Mouse (Mus musculus): Measurements from ENCODE around the gene Rbfox2. TPM values are rescaled to one million over a fixed set of nuclear protein-coding genes. Genes with fewer than 3 reads are reported as not detected.

Rbfox2 gene
- total RNA-seq, 2 experiments from 2014 or later: 44.2 to 63.3 TPM

- DNase-seq: no peak
- intact Hi-C loops (cut with DNase I): no loop called here
Measured at GRCm38 (mm10) chr15:77243876-77244560, 62.8 kb downstream of the Rbfox2 start.

- intact Hi-C loops (cut with DNase I): no loop called here
- DNase-seq: no peak
Measured at GRCm38 (mm10) chr15:77240607-77241006, 66.2 kb downstream of the Rbfox2 start.

- no peak for DNase-seq
- intact Hi-C loops (cut with DNase I): no loop called here
Measured at GRCm38 (mm10) chr15:77239564-77239963, 67.2 kb downstream of the Rbfox2 start.

GRCm38 (mm10) chr15:77237661-77238060, 69.1 kb downstream of the Rbfox2 start:
- intact Hi-C loops (cut with DNase I): no loop called here
- DNase-seq: no peak

- no peak for DNase-seq
- intact Hi-C loops (cut with DNase I): no loop called here
Measured at GRCm38 (mm10) chr15:77236055-77236567, 70.7 kb downstream of the Rbfox2 start.

GRCm38 (mm10) chr15:77235551-77235950, 71.3 kb downstream of the Rbfox2 start:
- intact Hi-C loops (cut with DNase I): no loop called here
- no peak for DNase-seq

GRCm38 (mm10) chr15:77234296-77234695, 72.5 kb downstream of the Rbfox2 start:
- intact Hi-C loops (cut with DNase I): no loop called here
- no peak for DNase-seq

- intact Hi-C loops (cut with DNase I): no loop called here
Measured at GRCm38 (mm10) chr15:77230144-77230543, 76.7 kb downstream of the Rbfox2 start.

GRCm38 (mm10) chr15:77226831-77227354, 79.9 kb downstream of the Rbfox2 start:
- intact Hi-C loops (cut with DNase I): loop anchor here (5.0 kb wide), 1 partner anchor 130 kb away; no protein-coding TSS in a partner anchor
- no peak for DNase-seq

More at GRCm38 (mm10) chr15:77230144-77230543, 76.7 kb downstream of the Rbfox2 start:
- DNase-seq: no peak

- intact Hi-C loops (cut with DNase I): loop anchor here (2.0 to 5.0 kb wide), 2 partner anchors 111 to 131 kb away; no protein-coding TSS in a partner anchor
- no peak for DNase-seq
Measured at GRCm38 (mm10) chr15:77225858-77226257, 80.9 kb downstream of the Rbfox2 start.

- intact Hi-C loops (cut with DNase I): loop anchor here (2.0 to 5.0 kb wide), 2 partner anchors 112 to 132 kb away; no protein-coding TSS in a partner anchor
- DNase-seq: no peak
Measured at GRCm38 (mm10) chr15:77225274-77225673, 81.5 kb downstream of the Rbfox2 start.

GRCm38 (mm10) chr15:77220833-77221232, 86.0 kb downstream of the Rbfox2 start:
- intact Hi-C loops (cut with DNase I): no loop called here
- no peak for DNase-seq

- DNase-seq: peak in 1 of 2 experiments; percentile 35
- intact Hi-C loops (cut with DNase I): no loop called here
Measured at GRCm38 (mm10) chr15:77220137-77220536, 86.7 kb downstream of the Rbfox2 start.

- intact Hi-C loops (cut with DNase I): loop anchor here (2.0 to 5.0 kb wide), 3 partner anchors 31 to 242 kb away; no protein-coding TSS in a partner anchor
- no peak for DNase-seq
Measured at GRCm38 (mm10) chr15:77219571-77219970, 87.2 kb downstream of the Rbfox2 start.

GRCm38 (mm10) chr15:77218007-77218406, 88.8 kb downstream of the Rbfox2 start:
- DNase-seq: no peak
- intact Hi-C loops (cut with DNase I): loop anchor here (2.0 to 5.0 kb wide), 3 partner anchors 29 to 241 kb away; no protein-coding TSS in a partner anchor

GRCm38 (mm10) chr15:77217523-77217922, 89.3 kb downstream of the Rbfox2 start:
- intact Hi-C loops (cut with DNase I): loop anchor here (5.0 kb wide), 1 partner anchor 240 kb away; no protein-coding TSS in a partner anchor
- no peak for DNase-seq

GRCm38 (mm10) chr15:77216704-77217103, 90.1 kb downstream of the Rbfox2 start:
- intact Hi-C loops (cut with DNase I): loop anchor here (5.0 kb wide), 1 partner anchor 239 kb away; no protein-coding TSS in a partner anchor

GRCm38 (mm10) chr15:77215178-77215800, 91.5 kb downstream of the Rbfox2 start:
- intact Hi-C loops (cut with DNase I): loop anchor here (5.0 kb wide), 1 partner anchor 238 kb away; no protein-coding TSS in a partner anchor

More at GRCm38 (mm10) chr15:77216704-77217103, 90.1 kb downstream of the Rbfox2 start:
- no peak for DNase-seq

GRCm38 (mm10) chr15:77214410-77215107, 92.2 kb downstream of the Rbfox2 start:
- intact Hi-C loops (cut with DNase I): loop anchor here (5.0 kb wide), 1 partner anchor 237 kb away; no protein-coding TSS in a partner anchor

More at GRCm38 (mm10) chr15:77215178-77215800, 91.5 kb downstream of the Rbfox2 start:
- no peak for DNase-seq

GRCm38 (mm10) chr15:77213829-77214228, 93.0 kb downstream of the Rbfox2 start:
- DNase-seq: no peak
- intact Hi-C loops (cut with DNase I): loop anchor here (1.0 kb wide), 1 partner anchor 61 kb away; no protein-coding TSS in a partner anchor

More at GRCm38 (mm10) chr15:77214410-77215107, 92.2 kb downstream of the Rbfox2 start:
- DNase-seq: peak in 1 of 2 experiments; percentile 26
